Mouse (Mus musculus) effector memory CD4-positive, alpha-beta T cell, adult 5 months (primary cell): Measurements from ENCODE around the gene Chpf. TPM values are rescaled to one million over a fixed set of nuclear protein-coding genes. Genes with fewer than 3 reads are reported as not detected.

Experiments
- polyA plus RNA-seq: library from polyadenylated mRNA; unstranded; fragments of 100-300 nt; shearing (Covaris generic); gene quantifications from one replicate; pipeline ENCODE4 v1.2.1, GENCODE M21; 2017

The Chpf gene
- 33.8 TPM for polyA plus RNA-seq

GRCm38 (mm10) chr1:75478916-75479634 is at the start of gene Chpf, which contains the start of gene Tmem198:
Gene Chpf (minus strand): TSS chr1:75479307.
Gene Tmem198 (plus strand): TSS chr1:75479532.

DNA sequence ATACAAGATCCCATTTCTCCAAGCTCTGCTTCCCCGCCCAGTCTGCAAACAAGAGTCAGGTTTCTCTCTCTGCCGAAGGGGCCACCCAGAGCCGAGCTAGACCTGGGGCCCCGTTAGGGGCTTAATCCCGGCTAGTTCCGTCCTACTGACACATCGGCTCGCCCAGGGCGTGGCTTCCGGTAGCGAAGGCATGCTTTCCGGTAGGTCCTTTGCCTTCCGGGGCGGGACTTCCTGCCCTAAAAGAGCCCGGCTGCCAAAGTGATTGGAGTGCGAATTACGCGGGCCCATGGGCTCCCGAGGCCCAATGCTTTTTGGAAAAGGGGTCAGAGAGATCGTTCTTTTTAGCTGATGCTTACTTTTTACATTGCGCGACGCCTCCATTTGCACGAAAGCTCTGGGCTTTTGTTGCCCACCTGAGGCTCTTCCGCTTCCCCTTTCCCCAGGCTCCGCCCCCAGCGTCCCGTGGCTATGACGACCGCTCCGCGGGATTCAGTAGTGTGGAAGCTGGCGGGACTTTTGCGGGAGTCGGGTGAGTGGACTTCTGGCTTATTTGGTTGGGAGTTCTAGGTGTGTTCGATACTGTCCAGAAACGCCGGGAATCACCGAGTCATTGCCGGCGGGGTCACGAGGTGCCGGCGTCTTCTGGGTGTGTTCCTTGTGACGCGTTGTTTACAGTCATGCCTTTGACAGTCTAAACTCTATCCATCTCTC is 42.4 kb upstream of the Chpf start, which contains the start of gene Stk11ip:
Gene Stk11ip (plus strand): TSS at position 209 of the 711 bp plus-strand sequence.

DNA sequence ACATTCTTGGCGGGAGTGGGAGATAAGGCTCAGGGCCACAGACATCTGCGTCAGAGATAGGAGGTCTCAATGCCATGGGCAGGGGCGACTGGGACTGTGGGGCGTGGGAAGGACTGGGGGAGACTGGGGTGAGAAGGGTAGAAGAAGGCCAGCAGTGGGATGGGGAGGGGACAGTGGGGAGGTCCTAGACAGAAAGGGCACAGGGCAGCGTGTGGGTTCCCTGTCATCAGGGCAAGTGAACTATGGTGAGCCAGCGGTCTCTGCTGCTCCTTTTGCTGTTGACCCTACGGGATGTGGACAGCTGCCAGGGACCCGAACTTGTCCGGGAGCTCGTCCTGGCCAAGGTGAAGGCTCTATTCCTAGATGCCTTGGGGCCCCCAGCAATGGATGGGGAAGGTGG is 27.9 kb upstream of the Chpf start, which contains the start of gene Inha:
Gene Inha (plus strand): TSS at position 72 of the 400 bp plus-strand sequence.

DNA sequence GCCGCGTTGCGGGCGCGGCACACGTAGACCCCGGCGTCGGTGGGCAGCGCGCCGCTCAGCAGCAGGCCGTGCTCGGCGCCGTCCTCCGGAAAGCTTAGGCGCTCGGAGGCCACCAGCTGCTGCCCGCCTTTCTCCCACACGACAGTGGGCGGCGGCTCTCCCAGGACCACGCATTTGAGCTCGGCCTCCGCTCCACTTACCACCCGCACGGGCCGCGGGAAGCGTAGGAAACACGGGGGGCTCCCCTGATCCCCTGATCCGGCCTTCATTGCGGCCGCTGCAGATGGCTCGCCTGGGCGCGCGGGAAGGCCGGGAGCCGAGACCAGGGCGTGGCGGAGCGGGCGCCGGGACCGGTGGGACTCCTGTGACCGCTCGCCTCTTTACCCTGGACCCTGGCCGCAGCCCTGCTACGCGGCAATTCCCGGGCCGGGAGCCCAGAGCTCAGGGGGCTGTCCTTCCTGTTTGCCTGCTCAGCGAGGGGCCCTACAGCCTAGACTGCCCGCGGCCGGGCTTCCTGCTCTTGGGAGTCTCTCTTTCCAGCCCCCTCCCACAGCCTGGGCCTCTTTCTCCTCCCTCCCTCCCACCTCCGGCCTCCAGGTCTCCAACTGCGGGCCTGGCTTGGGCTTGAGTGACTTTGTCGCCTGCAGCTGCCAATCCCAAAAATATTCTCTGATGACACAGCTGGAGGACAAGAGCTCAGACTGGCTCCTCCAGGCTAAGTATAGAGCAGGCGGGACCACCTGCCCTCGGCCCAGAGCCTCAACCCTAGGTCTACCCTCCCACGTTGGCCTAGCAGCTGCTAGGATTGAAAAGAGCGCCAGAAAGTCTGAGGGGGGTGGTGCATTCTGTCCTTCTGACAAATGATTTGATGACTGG is 27.1 kb upstream of the Chpf start, which contains the start of gene Obsl1:
Gene Obsl1 (minus strand): TSS at position 497 of the 876 bp plus-strand sequence.

DNA sequence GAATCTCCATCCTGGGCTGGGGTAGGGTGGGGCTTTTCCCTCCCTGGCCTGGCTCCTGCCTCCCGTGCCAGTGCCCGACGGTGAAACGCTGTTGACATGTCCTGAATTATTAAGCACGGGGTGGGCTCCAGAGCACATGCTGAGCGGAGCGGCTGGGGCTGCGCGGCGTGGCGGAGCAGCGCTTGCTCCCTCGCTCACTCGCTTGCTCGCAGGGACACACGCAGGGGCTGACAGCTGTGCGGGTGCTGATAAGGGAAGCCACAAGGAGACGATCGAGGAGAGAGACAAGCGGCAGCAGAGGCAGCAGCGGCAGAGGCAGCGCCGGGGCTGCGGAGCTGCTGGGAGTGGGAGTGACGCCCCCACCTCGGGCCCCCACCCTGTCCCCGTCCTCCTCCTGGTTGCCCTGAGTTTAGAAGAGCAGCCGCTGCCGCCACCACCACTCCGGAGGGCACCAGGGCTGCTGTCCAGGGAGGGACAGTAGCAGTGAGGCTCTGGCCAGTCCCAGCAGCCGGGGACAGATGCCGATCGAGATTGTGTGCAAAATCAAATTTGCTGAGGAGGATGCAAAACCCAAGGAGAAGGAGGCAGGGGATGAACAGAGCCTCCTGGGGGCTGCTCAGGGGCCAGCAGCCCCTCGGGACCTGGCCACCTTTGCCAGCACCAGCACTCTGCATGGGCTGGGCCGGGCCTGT is 28.6 kb downstream of the Chpf start, which contains the start of gene Asic4:
Gene Asic4 (plus strand): TSS at position 123 of the 692 bp plus-strand sequence.

DNA sequence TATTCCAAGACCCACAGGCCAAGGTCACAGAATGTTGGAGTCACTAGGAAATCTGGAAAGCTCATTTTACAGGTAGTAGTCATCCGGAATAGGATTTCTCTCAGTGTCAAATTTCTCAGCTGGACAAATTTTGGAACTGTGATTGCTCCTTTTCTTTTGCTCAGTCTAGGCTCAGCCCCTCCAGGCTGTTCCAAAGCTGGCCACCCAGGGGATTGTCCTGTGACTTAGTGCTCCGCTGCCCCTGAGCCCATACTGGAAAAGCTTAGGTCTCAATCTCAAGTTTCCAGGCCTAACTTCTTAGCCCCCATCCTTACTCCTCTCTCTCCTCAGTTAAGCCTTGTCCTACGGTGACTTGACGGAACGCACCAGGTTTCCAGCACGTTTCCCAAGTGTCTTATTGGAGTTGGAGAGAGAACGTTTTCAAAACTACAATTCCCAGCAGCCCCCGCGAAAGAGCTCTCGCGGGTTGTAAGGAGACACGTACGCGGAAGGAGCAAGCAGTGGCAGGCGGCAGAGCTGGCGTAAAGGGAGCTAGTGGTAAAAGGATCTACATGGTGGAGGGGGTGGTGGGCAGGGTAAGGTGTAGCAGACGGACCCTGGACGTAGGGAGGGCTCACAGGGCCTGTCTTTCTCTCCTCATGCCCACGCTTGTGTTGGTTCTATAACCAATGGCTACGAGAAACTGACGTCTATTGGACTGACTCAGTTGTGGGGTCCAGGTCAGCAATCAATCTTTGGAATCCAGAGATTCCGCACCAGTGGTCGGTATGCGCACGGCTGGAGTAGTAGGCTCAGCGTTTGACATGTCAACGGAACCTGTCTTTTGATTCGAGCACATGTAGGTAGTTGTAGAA is 43.4 kb downstream of the Chpf start, which contains the start of gene Gmppa:
Gene Gmppa (plus strand): TSS at position 456 of the 854 bp plus-strand sequence.

Other genes with a start within 250 kb of the Chpf start
- gene A630095N17Rik, start 247.2 kb downstream of the Chpf start, polyA plus RNA-seq, result not detected
- gene Dnajb2, start 242.9 kb downstream of the Chpf start, polyA plus RNA-seq, result 151 TPM
- 0.17 TPM for gene Ptprn, start 214.8 kb downstream of the Chpf start, polyA plus RNA-seq
- not detected for gene Resp18, start 200.9 kb downstream of the Chpf start, polyA plus RNA-seq
- gene Dnpep, start 161.3 kb downstream of the Chpf start, polyA plus RNA-seq, result 48.6 TPM
- not detected for gene Des, start 119.0 kb downstream of the Chpf start, polyA plus RNA-seq
- 0.91 TPM for gene Speg, start 104.0 kb downstream of the Chpf start, polyA plus RNA-seq
- 72.5 TPM for gene Gmppa, start 43.4 kb downstream of the Chpf start, polyA plus RNA-seq
- not detected for gene Asic4, start 28.9 kb downstream of the Chpf start, polyA plus RNA-seq
- 1.7 TPM for gene Tmem198, start 225 bp upstream of the Chpf start, polyA plus RNA-seq
- 1.2 TPM for gene Obsl1, start 27.1 kb upstream of the Chpf start, polyA plus RNA-seq
- gene Inha, start 27.8 kb upstream of the Chpf start, polyA plus RNA-seq, result not detected
- gene Stk11ip, start 42.2 kb upstream of the Chpf start, polyA plus RNA-seq, result 32.1 TPM
- gene Slc4a3, start 67.0 kb upstream of the Chpf start, polyA plus RNA-seq, result not detected